Mouse (Mus musculus) left cerebral cortex, postnatal 10 days (tissue): ENCODE results near the gene Cox7a1. TPM values are rescaled to one million over a fixed set of nuclear protein-coding genes. Genes with fewer than 3 reads are reported as not detected.
"Not testable (repeated sequence)": the region's sequence is repeated elsewhere in the genome, so short reads cannot be mapped to it uniquely, and the experiment has no call there.

Experiments
- DNase-seq, 2 experiments: peaks; one replicate each; pipeline ENCODE4 v3.0.0; 2021 to 2022; ENCODE audit warnings: low spot score in 2 of 2, mixed read lengths in 1 of 2; ENCODE audit errors: extremely low spot score in 1 of 2
- intact Hi-C: fragments of 180-260 bp; cut with DNase I; formaldehyde crosslinking; loops from one replicate; pipeline ENCODE4 v1.15.1; 2025
- total RNA-seq, 2 experiments: library from RNA; stranded (reverse); gene quantifications; 2 replicates each; pipeline ENCODE4 v1.2.3; 2021

Cox7a1 gene
- total RNA-seq, 2 experiments from 2014 or later: 3.6 to 4.1 TPM

DNA sequence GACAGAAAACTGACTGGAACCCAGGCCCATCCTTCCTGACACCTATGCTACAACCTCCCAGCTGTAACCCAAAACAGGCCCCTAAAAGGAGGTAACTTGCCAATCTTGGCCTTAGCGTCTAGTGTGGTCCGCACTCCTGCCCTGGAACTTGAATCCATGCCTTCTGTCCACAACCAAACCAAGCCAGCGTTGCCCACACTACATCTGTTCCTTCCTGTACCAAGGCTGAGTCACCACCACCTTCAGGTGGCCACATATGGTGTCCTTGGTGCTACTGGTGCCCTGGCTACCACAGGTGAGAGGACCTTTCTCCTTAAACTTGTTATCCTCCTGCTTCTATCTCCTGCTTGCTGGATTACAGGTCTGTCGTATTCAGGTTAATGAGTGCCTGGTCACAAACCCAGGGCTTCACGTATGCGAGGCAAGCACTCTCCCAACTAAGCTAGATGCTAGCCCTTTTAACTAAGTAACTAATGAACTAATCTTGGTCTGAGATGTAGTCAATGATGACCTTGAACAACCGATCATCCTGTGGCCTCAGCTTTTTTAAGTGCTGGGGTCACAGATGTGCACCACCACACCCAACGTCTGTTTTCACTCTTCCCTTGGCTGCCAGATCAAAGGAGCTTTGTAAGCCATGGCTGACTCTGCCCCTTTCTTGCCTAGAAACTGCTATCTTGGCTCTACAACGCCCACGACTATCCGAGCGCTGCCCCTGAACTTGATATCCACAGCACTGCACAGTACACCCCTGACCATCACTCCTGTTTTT is 4.6 kb downstream of the Cox7a1 start:
- intact Hi-C loops: no loop called here
- DNase-seq: no peak

DNA sequence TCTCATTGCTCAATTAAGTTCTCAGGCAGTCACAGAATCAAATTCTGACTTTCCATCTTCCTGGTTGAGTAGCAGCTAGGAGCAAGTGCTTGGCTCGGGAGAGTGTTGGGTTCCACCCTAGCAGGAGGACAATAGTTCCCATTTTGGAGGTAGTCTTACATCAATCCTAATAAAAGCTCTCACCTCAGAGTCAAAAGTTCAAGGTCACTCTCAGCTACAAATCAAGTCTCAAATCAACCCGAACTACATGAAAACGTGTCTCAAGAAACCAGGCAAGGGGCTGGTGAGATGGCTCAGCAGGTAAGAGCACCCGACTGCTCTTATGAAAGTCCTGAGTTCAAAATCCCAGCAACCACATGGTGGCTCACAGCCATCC is 5.2 kb downstream of the Cox7a1 start:
- intact Hi-C loops: no loop called here
- DNase-seq: no peak

DNA sequence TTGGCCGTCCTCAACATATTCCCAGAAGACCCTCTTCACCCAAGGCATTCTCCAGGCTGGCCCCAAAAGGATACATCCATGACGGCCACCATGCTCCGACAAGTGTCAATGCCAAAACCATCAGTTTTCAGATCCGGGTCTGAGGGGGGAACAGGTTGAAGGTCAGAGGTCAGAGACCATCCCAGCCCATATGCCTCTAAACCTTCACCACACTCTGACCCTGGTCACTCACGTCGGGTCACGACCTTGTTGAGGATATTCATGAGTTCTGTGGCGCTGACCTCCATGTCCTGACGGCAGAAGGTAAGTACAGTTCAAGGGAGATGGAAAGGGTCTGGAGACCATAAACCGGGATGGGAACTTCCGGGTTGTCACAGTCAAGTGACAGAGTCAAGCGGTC is 8.1 kb downstream of the Cox7a1 start:
- intact Hi-C loops: no loop called here
- no peak for DNase-seq

DNA sequence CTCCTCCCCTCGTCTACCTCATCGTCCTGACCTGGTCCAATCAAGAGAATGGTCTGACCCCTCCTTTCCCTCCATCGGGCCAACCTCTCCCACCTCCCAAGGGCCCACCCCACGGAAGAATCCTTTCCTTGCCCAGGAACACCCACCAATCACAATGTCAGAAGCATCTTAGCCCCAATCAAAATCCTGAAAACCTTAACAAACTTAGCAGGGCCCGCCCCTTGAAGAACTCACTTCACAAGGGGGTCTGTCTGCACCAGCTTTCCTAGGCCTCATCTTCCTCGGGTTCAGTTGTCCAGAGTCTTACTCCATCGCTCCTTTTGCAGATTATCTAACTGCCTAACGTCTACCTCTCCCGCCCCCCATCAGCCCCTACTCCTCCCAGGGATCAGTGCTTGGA is 9.1 kb downstream of the Cox7a1 start:
- intact Hi-C loops: no loop called here

DNA sequence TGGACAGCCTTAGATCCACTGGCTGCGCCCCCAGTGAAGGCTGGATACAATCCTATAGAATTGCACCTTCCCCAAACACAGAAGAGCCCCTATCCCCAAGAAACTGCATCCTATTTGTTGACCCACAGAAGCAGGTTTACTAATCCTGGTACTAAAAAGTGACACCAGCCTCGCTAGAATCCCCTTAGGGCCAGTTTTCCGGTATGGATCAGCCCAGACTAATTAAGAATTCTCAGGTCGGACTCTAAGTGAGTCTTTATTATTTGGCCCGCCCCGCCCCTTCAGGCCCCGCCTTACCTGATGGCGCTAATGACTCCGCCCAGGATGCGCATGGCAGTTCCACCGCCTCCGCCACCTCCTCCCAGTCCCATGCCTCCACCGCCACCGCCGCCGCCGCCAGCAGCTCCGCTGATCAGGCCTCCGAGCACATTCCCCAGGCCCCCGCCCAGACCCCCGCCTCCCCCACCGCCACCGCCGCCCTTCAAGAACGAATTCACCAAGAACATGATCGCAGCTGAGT is 9.7 kb downstream of the Cox7a1 start:
- peak; percentile 48 to 83 for DNase-seq
- intact Hi-C loops: no loop called here

More for the DNA sequence above, 9.1 kb downstream of the Cox7a1 start:
- DNase-seq: peak in 1 of 2 experiments; percentile 36

DNA sequence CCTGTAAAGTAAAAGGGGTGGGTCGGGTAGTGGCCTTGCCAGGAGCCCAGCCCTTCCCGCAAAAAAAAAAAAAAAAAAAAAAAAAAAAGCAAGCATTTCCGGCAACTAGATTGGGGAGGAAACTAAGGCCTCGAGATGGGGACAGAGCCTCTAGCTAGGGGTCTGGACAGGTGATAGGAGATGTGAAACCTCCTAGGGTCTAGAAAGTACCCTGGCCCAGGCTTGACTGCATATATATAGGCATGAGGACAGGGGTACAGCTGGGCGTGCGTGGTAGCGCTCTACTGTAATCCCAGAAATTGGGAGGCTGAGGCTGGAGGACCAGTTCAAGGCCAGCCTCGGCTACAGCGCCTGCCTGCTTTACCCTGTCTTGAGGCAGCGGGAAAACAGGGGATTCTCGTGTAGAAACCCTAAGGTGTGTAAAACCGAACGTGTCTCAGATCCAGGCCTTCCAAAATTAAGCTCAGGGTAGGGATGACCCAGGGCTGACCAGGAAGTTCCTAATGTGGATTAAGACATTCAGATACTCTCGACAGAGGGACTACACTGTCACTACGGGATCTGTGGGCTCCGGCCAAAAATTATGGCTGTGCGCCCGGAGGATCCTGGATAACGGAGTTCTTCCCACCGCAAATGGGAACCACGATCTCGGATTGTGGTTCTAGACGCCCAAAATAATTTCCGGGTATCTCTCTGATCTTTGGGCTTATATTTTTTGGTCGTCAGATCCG is 10.3 kb downstream of the Cox7a1 start:
- peak in 1 of 2 experiments; percentile 72 for DNase-seq
- intact Hi-C loops: no loop called here

DNA sequence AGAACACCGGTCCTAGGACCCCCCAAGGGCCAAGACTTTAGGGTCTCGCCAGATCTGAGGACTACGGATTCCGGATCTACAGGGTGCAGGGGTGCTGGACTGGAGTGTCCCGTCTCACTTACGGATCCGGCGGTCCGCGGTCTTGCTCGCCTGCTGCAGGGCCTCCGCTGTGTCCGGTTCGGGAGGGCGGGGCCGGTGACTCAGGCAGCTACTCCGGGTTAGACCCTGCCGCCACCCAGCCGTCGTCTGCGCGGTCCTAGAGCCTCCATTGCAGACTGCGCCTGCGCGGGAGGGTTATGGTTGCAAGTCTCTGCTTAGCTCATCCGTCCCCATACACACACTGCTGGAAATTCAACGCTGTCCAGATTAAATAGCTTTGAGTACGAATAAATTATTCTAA is 10.9 kb downstream of the Cox7a1 start:
- intact Hi-C loops: no loop called here
- peak; percentile 91 to 98 for DNase-seq

DNA sequence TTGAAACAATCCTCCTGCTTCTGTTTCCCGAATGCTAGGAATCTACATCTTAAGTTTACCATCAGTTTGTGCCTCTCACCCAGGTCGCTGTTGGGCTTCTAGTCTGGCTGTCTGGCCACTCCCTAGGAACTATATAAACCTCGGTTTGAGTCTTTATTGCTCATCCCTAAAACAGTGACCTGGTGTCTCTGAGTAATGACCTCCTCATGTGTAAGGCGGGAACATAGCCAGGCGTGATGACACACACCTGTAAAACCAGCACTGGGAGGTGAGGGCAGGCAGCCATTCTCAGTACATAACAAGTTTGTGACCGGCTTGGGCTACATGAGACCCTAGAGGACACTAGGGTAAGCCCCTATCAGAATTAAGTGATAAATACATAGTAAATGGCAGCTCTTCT is 11.5 kb downstream of the Cox7a1 start:
- DNase-seq: no peak
- intact Hi-C loops: no loop called here

DNA sequence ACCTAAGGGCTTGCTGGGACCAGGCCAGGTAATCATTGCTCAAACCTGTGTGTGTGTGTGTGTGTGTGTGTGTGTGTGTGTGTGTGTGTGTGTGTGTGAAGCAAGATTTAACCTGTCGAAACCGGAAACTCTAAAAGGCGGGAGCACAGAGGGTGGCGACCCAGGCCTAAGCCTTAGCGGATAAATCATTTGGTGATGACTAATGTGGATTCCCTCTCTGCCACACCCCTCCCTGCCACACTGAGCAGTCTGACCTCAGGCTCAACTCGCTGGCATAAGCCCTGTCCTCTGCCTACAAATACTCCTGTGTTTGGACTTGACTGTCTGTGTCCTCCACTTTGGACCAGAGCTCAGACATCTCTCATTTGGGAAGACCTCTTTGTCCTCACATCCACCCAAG is 12.2 kb downstream of the Cox7a1 start:
- intact Hi-C loops: no loop called here
- no peak for DNase-seq

DNA sequence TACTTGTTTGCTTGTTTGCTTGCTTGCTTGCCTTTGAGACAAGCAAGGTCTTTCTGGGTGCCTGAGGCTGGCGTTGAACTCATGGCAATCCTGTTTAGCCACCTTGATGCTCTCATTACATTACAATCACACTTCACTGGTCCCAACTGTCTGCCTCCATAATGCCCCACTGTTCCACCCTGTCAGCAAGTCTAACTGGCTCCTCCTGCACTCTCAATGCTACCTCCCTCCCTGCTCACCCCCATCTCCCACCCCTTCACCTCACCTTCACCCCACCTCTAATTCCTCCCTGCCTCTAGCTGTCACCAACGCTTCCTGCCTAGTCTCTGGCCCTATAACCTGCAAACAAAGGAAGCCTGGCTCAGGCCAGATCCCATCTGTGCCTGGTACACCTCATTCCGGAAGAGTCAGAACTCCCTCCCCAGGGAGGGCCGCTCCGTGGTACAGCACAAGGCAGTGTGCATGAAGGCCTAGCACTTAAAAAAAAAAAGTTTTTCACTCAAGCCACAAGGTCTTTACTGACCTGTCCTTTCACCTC is 13.7 kb downstream of the Cox7a1 start:
- no peak for DNase-seq
- intact Hi-C loops: no loop called here

DNA sequence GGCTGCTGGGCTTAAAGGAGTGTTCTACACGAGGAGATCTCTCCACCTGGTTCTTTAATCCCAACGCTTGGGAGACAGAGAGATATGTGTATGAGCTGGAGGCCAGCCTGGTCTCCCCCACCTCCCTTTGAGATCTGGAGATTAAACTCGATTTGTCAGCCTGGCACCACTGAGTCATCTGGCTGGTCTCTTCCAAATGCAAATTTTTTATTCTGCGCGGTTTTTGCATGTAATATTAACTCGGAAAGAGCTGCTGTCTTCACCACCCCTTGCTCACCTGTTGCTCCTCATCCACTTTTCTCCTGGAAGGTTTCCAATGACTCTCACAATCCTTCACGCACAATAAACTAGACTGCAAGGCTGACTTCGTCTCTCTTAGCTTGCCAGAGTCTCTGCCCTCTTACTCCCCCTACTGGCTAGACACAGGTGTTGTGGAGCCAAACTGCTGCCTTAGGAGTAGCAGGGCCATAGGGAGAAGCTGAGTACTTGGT is 14.6 kb downstream of the Cox7a1 start, which contains the start of gene Capns1:
TSS of gene Capns1 (minus strand) at position 331 of the 491 bp plus-strand sequence.
- peak; percentile 43 to 57 for DNase-seq
- intact Hi-C loops: no loop called here

DNA sequence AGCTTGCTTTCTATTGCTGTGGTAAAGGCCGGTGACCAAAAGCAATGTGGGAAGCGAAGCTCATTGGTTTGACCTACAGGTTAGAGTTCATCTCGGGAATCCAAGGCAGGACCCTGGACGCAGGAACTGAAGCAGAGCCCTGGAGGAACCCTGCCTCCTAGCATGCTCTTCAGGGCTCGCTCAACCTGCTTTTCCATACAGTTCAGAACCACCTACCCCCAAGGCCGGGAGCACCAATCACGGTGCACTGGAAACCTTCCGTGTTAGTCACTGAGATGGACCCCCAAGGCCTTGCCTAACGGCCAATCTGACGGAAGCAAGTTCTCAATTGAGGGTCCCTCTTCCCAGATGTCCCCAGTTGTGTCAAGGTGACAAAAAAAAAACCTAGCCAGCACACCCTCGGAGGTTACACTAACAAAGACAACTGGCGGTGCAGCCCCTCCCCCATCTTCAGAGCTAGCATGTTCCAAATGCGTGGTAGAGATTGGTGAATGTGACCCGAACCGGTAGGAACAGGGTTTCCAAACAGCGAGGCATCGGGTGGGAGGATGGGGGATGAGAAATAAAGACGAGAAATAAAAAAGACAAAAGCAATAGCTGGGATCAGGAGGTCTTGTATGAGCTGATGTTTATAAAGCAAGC is 15.7 kb downstream of the Cox7a1 start:
- intact Hi-C loops: no loop called here
- no peak for DNase-seq

DNA sequence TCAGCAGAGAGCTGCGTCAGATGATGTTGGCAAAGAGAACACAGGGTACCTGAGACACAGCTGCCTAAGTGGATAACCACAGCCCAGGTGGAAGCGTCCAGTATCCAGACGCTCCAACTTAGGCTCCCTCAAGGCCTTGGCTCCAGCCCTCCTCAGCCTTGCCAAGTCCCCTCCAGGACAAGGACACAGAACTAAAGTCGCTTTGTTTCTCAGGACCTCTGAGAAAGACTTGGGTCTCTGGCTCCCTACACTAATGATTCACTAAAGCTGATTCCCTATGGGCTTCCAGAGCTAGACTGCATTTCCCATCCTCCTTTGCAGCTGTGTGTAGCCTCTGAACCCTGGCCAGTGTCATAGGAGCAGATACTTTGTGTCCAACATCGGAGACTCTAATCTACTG is 16.3 kb downstream of the Cox7a1 start:
- DNase-seq: no peak
- intact Hi-C loops: no loop called here

DNA sequence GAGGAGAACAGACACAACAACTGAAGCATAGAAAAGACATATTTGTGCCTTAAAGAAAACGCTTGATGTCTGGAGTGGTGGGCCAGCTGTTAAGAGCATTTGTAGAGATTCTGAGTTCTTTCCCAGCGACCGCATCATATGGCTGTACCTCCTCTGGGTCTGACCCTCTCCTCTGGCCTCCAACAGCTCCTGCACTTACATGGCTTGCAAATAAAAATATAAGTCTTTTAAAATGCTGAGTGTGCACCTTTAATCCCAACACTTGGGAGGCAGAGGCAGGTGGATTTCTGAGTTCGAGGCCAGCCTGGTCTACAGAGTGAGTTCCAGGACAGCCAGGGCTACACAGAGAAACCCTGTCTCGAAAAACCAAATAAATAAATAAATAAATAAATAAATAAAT is 16.7 kb downstream of the Cox7a1 start:
- DNase-seq, intact Hi-C loops: not testable (repeated sequence)

DNA sequence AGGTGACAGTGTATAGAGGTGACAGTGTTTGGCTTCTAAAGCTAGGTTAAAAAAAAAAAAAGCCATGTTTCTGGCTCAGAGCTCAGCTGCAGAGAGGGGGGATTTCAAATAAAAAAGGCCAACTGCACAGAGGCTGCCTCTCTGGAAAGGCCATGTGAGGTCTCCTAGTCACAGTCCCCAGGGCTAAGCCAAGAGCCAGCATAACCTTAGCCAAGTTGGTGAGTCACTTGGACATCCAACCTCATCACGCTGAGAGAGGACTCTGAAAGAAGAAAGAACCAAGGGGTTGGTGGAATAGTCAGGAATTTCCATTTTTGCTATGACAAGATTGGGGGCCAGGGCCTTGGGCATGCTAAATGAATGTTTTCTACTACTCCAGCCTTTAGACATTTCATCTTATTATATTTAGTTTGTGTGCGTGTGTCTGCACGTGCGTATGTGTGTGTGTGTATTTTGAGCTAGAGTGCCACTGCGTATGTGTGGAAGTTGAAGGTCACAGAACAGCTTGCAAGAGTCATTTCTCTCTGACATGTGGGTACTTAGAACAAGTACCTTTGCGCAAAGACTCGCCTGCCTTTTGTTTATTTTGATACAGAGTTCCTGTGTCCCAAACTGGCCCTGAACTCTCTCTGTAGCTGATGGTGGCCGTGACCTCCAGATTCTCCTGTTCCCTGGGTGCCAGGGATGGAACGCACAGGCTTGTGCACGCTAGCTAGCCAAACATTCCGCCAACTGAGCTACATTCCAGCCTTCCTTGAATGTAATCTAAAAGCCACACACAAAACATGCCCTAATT is 19.1 kb downstream of the Cox7a1 start:
- DNase-seq: no peak
- intact Hi-C loops: no loop called here

DNA sequence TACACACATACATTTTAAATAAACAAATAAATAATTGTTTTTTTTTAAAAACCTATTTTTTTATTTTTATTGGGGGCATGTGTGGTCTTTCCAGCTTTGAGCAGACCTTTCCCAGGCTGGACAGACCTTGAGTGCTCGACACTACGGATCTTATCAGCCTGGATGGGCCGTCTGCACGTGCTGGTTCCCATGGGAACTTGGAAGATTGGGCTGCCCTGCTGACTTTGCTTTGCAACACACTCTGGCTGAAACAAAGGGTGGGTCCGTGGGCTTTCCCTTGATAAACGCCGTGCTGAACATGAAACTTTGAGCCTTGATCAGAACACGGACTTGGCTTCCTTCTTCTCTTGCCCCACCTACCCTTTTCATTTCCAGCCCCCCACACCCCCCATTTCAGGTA is 20.4 kb downstream of the Cox7a1 start:
- DNase-seq: no peak
- intact Hi-C loops: no loop called here

DNA sequence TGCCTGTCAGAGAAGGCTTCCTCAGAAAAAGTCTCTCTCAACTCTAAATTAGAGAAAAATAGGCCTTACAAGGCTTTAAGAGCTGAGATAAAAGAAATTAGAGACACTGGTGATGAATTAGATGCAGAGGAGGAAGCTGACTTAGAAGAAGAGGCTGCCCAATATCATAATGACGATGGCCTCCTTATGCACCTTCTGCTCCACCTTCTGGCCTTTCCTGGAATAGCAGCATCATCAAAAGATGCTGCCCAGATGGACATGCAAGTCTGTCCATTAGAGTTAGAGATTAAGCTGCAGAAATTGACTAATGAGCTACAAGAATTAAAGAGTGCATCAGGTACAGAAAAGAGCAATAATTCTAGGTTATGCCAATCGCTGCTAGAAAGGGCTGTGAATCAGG is 21.4 kb downstream of the Cox7a1 start:
- intact Hi-C loops: no loop called here
- DNase-seq: peak in 1 of 2 experiments; percentile 57

DNA sequence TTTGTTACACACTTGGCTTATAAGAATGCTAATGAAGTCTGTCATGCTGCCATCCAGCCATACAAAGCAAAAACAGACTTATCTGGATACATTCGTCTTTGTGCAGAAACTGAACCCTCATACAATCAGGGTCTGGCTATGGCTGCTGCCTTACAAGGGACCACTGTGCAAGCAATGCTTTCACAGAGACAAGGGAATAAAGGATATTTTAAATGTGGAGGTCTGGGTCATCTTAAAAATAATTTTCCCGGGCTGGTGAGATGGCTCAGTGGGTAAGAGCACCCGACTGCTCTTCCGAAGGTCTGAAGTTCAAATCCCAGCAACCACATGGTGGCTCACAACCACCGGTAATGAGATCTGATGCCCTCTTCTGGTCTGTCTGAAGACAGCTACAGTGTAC is 22.4 kb downstream of the Cox7a1 start:
- DNase-seq: not testable (repeated sequence)

More for the DNA sequence above, 22.4 kb downstream of the Cox7a1 start:
- intact Hi-C loops: not testable (repeated sequence)
